Mouse (Mus musculus): ENCODE measurements at regions not wholly inside any gene's neighbourhood (a gene's known extent, or its start where the extent isn't known, plus 50 kb on each side); places are given as distances from the start of the nearest gene placed in this dataset.

- H3K4me3 ChIP-seq, result no peak overlapping the region
- H3K4me1 ChIP-seq (replicated peaks), result no peaks in the 10 kb centered on the region
- H3K36me3 ChIP-seq, result no peaks in the 10 kb centered on the region
- H3K9me3 ChIP-seq, result no peaks in the 10 kb centered on the region
- H3K27me3 ChIP-seq (ENCODE audit: insufficient read depth, poor library complexity, severe bottlenecking), result no peaks in the 10 kb centered on the region
- no peak for DNase-seq (ENCODE audit: low spot score)
- H3K27ac ChIP-seq, result no peak overlapping the region
- 75% methylated on average over 2 of the region's 2 CpGs for WGBS
These were observed 630.9 kb upstream of the Intu start for GRCm38 (mm10) chr3:39900207-39900606.

DNA sequence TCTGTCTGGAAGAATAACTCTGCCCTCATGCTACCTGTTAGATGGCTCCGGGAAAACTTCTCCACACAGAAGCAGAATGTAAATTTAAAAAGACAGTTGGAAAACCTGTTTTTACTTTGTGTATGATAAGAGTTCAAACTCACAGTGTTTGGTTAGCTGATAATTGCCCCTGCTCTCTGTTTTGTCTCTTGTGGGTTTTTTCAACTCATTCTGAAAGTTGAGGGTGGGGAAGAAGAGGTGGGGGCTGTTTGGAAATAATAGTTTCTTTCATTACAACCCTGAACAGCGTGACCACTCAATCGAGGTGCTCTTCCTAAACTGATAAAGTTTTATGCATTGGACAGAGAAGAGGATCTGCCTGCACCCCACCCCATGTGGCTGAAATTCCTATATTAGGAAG is 626.7 kb upstream of the Intu start:
- Histone ChIP-seq H3K4me1 (replicated peaks) (no peaks in the 10 kb centered on the region), H3K9me3 (no peaks in the 10 kb centered on the region), H3K4me3 (no peak overlapping the region), H3K27ac (no peak overlapping the region), H3K27me3 (ENCODE audit: insufficient read depth, poor library complexity, severe bottlenecking) (no peaks in the 10 kb centered on the region), H3K36me3 (no peaks in the 10 kb centered on the region)
- 69% methylated on average over 3 of the region's 3 CpGs for WGBS
- no peak for DNase-seq (ENCODE audit: low spot score)

DNA sequence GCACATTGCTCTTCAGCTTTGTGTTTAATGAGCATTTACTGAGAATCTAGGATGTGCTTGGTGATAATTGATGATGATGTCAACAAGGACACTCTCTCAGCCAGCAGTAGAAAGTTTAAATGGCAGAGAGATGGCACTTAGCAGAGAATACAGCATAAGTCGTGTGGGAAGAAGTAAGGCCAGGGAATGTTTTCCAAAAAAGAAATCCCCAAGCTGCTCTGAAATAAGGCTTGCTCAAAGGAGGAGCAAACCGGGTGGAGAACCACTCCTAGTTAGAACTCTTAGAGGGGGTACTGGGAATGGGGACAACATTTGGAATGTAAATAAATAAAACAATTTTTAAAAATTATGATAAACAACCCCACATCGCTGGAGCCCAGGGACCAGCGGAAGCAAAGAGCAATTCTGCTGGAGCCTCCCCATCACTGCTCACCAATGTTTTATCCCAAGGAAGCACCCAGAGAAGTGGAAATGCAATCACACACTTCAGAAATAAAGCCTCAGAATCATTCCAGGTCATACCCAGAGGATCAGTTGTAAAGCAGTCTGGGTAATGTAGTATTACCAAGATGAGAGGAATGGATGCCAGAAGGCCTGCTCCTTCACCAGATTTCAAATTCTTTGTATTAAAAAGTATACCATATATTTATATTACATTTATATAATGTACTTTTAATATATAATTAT is 622.3 kb upstream of the Intu start:
- Histone ChIP-seq H3K4me1 (replicated peaks) (no peaks in the 10 kb centered on the region), H3K4me3 (no peak overlapping the region), H3K27me3 (ENCODE audit: insufficient read depth, poor library complexity, severe bottlenecking) (no peaks in the 10 kb centered on the region), H3K36me3 (no peaks in the 10 kb centered on the region), H3K27ac (no peak overlapping the region), H3K9me3 (no peaks in the 10 kb centered on the region)
- WGBS, result 77% methylated on average over 4 of the region's 4 CpGs
- DNase-seq (ENCODE audit: low spot score), result no peak

- no peaks in the 10 kb centered on the region for H3K4me1 ChIP-seq (replicated peaks)
- no peaks in the 10 kb centered on the region for H3K36me3 ChIP-seq
- H3K9me3 ChIP-seq, result no peaks in the 10 kb centered on the region
- H3K27ac ChIP-seq, result no peak overlapping the region
- no peak overlapping the region for H3K4me3 ChIP-seq
- 89% methylated on average over 1 of the region's 1 CpGs for WGBS
- H3K27me3 ChIP-seq (ENCODE audit: insufficient read depth, poor library complexity, severe bottlenecking), result no peaks in the 10 kb centered on the region
- no peak for DNase-seq (ENCODE audit: low spot score)
These were observed 621.4 kb upstream of the Intu start for GRCm38 (mm10) chr3:39909642-39910041.

DNA sequence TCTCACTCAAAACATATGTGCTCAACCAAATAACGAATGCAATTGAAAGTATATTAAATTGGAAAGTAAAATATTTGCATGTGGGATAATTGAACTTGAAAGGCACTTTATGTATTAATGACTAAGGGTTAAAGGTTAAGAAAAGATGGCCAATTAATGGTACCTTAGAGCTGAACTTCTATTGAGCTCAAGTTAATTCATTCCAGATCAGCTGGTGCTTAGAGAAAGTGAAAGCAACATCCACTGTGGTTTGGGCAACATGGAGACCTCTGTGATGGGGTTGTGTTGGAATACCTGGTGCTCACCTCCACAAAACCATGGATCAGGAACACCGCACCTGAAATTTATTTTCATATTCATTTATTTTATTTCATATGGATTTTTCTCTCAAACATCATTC is 612.5 kb upstream of the Intu start:
- no peaks in the 10 kb centered on the region for H3K27me3 ChIP-seq (ENCODE audit: insufficient read depth, poor library complexity, severe bottlenecking)
- DNase-seq (ENCODE audit: low spot score), result no peak
- H3K9me3 ChIP-seq, result no peaks in the 10 kb centered on the region
- no peaks in the 10 kb centered on the region for H3K36me3 ChIP-seq
- H3K4me1 ChIP-seq (replicated peaks), result no peaks in the 10 kb centered on the region
- H3K27ac ChIP-seq, result no peak overlapping the region
- 86% methylated on average over 2 of the region's 2 CpGs for WGBS
- no peak overlapping the region for H3K4me3 ChIP-seq

DNA sequence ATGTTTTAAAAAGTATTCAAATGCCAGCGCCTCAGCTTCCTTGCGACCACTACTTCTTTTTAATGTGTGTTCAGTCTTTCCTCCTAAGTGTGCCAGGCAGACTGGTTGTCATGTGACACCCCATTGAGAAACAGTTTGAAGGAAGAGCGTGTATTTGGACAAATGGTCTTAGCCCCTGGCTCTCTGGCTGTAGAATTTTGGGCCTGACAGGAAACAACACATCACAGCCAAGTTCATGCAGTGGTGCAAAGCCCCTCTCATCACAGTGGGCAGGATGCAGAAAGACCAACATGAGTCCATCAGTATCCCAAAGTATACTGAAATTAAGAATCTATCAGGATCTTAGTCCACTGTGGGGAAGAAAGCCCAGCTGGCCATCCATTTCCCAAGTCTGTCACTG is 605.6 kb upstream of the Intu start:
- H3K27me3 ChIP-seq (ENCODE audit: insufficient read depth, poor library complexity, severe bottlenecking), result no peaks in the 10 kb centered on the region
- DNase-seq (ENCODE audit: low spot score), result no peak
- no peaks in the 10 kb centered on the region for H3K4me1 ChIP-seq (replicated peaks)
- no peaks in the 10 kb centered on the region for H3K36me3 ChIP-seq
- 89% methylated on average over 3 of the region's 3 CpGs for WGBS
- no peak overlapping the region for H3K27ac ChIP-seq
- H3K4me3 ChIP-seq, result no peak overlapping the region
- H3K9me3 ChIP-seq, result 0 out of 2 replicates have a peak, but pooled peaks cover 5% of the 10 kb centered on the region

DNA sequence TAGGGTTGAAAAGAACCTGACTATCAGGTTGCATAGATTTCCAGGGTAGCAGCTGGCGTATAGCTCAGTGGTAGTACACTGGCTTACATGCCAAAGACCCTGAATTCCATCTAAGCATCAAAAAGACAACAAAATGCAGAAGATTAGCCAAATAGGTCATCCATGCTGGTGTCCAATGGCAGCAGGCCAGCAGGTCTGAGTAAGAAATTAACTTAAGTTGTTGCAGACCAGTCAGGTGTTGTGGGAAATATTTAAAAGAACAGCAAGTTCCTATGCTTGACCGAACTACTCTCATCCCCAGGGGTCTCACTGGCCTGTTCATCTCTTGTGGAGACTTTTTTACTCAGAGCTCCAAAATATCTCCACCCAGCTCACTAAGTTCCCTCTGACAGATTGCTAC is 602.7 kb upstream of the Intu start:
- no peak overlapping the region for H3K4me3 ChIP-seq
- no peaks in the 10 kb centered on the region for H3K4me1 ChIP-seq (replicated peaks)
- H3K27me3 ChIP-seq (ENCODE audit: insufficient read depth, poor library complexity, severe bottlenecking), result no peaks in the 10 kb centered on the region
- WGBS, result 93% methylated on average over 2 of the region's 2 CpGs
- no peak overlapping the region for H3K27ac ChIP-seq
- H3K36me3 ChIP-seq, result no peaks in the 10 kb centered on the region
- no peak for DNase-seq (ENCODE audit: low spot score)
- H3K9me3 ChIP-seq, result 0 out of 2 replicates have a peak, but pooled peaks cover 5% of the 10 kb centered on the region

DNA sequence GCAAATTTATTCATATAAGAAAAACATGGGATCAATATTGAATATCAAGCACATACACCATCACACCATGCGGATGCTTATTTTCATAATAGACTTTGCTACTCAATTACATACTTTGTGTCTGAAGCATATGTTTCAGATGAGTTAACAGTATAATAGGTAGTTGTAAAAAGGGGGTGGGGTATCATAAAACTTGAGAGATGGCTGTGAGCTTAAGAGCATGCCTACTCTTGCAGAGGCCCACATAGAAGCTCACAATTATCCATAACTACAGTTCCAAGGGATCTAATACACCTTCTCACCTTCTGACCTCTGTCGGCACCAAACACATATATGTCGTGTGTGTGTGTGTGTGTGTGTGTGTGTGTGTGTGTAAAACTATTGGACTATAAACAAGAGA is 597.7 kb upstream of the Intu start:
- H3K27me3 ChIP-seq (ENCODE audit: insufficient read depth, poor library complexity, severe bottlenecking), result no peaks in the 10 kb centered on the region
- no peaks in the 10 kb centered on the region for H3K4me1 ChIP-seq (replicated peaks)
- H3K27ac ChIP-seq, result no peak overlapping the region
- no peak overlapping the region for H3K4me3 ChIP-seq
- H3K36me3 ChIP-seq, result no peaks in the 10 kb centered on the region
- WGBS, result 93% methylated on average over 3 of the region's 3 CpGs
- 0 out of 2 replicates have a peak, but pooled peaks cover 5% of the 10 kb centered on the region for H3K9me3 ChIP-seq
- no peak for DNase-seq (ENCODE audit: low spot score)

DNA sequence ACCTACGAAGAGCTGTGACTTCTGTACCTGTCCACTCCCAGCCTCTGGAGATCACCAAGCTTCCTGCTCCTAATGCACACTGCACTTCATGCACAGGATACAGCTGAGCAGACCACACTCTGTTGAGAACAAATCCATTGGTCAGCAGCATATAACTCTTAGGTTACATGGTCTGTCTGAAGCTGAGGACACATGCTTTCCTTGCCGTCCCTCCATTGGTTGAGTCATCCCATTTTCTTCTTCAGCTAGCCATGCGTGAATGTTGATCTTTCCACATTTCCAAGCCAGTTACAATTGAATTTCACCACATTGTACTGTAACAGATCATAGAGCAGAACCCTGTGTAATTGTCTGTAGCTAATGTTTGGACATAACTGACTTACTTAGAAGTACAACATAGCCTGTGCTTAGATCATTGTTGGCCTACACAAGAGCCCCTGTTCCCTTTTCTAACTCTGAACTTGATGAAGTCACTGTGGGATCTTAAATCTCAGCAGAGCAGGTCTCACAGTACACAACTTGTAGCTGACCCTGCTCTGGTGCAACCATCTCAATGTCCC is 593.3 kb upstream of the Intu start:
- H3K27me3 ChIP-seq (ENCODE audit: insufficient read depth, poor library complexity, severe bottlenecking), result no peaks in the 10 kb centered on the region
- no peak overlapping the region for H3K27ac ChIP-seq
- 93% methylated on average over 3 of the region's 3 CpGs for WGBS
- H3K4me3 ChIP-seq, result no peak overlapping the region
- H3K36me3 ChIP-seq, result no peaks in the 10 kb centered on the region
- H3K4me1 ChIP-seq (replicated peaks), result no peaks in the 10 kb centered on the region
- H3K9me3 ChIP-seq, result no peaks in the 10 kb centered on the region
- no peak for DNase-seq (ENCODE audit: low spot score)

- no peaks in the 10 kb centered on the region for H3K36me3 ChIP-seq
- DNase-seq (ENCODE audit: low spot score), result no peak
- no peak overlapping the region for H3K4me3 ChIP-seq
- H3K9me3 ChIP-seq, result no peaks in the 10 kb centered on the region
- H3K27ac ChIP-seq, result no peak overlapping the region
- no peaks in the 10 kb centered on the region for H3K27me3 ChIP-seq (ENCODE audit: insufficient read depth, poor library complexity, severe bottlenecking)
- H3K4me1 ChIP-seq (replicated peaks), result no peaks in the 10 kb centered on the region
- WGBS, result 88% methylated on average over 3 of the region's 3 CpGs
These were observed 586.5 kb upstream of the Intu start for GRCm38 (mm10) chr3:39944581-39944980.

- Histone ChIP-seq H3K36me3 (no peaks in the 10 kb centered on the region), H3K9me3 (no peaks in the 10 kb centered on the region), H3K27me3 (ENCODE audit: insufficient read depth, poor library complexity, severe bottlenecking) (no peaks in the 10 kb centered on the region), H3K4me1 (replicated peaks) (no peaks in the 10 kb centered on the region), H3K4me3 (no peak overlapping the region), H3K27ac (no peak overlapping the region)
- 84% methylated on average over 2 of the region's 2 CpGs for WGBS
- DNase-seq (ENCODE audit: low spot score), result no peak
These were observed 579.0 kb upstream of the Intu start for GRCm38 (mm10) chr3:39952103-39952502.

DNA sequence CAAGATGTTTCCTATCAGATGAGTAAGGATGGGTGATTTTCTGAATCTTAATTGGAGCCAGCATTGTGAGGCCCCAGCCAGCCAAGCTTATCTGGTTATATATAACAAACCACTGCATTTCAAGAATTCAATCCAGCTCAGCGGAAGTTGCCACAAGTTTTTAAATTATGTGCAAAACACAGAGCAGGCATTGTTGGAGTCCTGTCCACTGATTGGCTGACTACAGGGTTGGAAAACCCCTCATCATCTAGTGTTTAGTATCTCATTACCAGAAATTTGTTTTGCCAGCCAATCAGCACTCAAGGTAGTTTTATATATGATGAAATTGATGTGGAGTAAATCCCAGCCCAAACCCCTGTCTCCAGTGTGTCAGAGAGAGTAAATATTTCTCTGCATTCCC is 578.5 kb upstream of the Intu start:
- Histone ChIP-seq H3K36me3 (no peaks in the 10 kb centered on the region), H3K27ac (no peak overlapping the region), H3K4me3 (no peak overlapping the region), H3K9me3 (0 out of 2 replicates have a peak, but pooled peaks cover 3% of the 10 kb centered on the region), H3K27me3 (ENCODE audit: insufficient read depth, poor library complexity, severe bottlenecking) (no peaks in the 10 kb centered on the region), H3K4me1 (replicated peaks) (no peaks in the 10 kb centered on the region)
- no peak for DNase-seq (ENCODE audit: low spot score)
- WGBS, result 88% methylated on average over 1 of the region's 1 CpGs

GRCm38 (mm10) chr3:39961836-39962640 is 569.0 kb upstream of the Intu start:
- Histone ChIP-seq H3K9me3 (peaks cover 5% of the 10 kb centered on the region; the same call in 1 of the 2 replicates), H3K4me1 (replicated peaks) (no peaks in the 10 kb centered on the region), H3K4me3 (no peak overlapping the region), H3K27ac (no peak overlapping the region), H3K27me3 (ENCODE audit: insufficient read depth, poor library complexity, severe bottlenecking) (no peaks in the 10 kb centered on the region), H3K36me3 (no peaks in the 10 kb centered on the region)
- peak; percentile 9 for DNase-seq (ENCODE audit: low spot score)
- 68% methylated on average over 7 of the region's 7 CpGs for WGBS

All from hindbrain, embryonic 10.5 days (tissue).